Mouse (Mus musculus) spleen, adult 2 months (tissue): Measurements from ENCODE around the gene Gm4131. TPM values are rescaled to one million over a fixed set of nuclear protein-coding genes. Genes with fewer than 3 reads are reported as not detected.

ENCODE experiments used
- DNase-seq, 2 experiments: peaks; one replicate each; pipeline versions ENCODE4 v3.0.0 to v3.0.0-alpha.2; 2012 to 2021; ENCODE audit warnings: low spot score in 2 of 2, low read depth in 1 of 2
- H3K27ac ChIP-seq: fragments of 200-500 bp; 2 replicates; pipeline ENCODE4 v1.5.1; 2012; ENCODE audit warnings: low read length, inconsistent platforms; ENCODE audit not compliant: insufficient read depth
- H3K27me3 ChIP-seq: fragments of 200-500 bp; 2 replicates; pipeline ENCODE4 v1.6.1; 2012; ENCODE audit warnings: mild to moderate bottlenecking, moderate library complexity, low read length, inconsistent platforms; ENCODE audit not compliant: control insufficient read depth, insufficient read depth
- H3K36me3 ChIP-seq: fragments of 200-500 bp; 2 replicates; pipeline ENCODE4 v1.6.1; 2012; ENCODE audit warnings: mild to moderate bottlenecking, low read length, inconsistent platforms; ENCODE audit not compliant: control insufficient read depth, insufficient read depth
- H3K4me1 ChIP-seq: fragments of 200-500 bp; 2 replicates; pipeline ENCODE4 v1.6.1; 2011; ENCODE audit warnings: inconsistent platforms; ENCODE audit not compliant: control insufficient read depth, insufficient read depth, insufficient read length
- H3K4me3 ChIP-seq: fragments of 200-500 bp; 2 replicates; pipeline ENCODE4 v1.5.1; 2011; ENCODE audit warnings: mild to moderate bottlenecking, inconsistent platforms; ENCODE audit not compliant: insufficient read depth, insufficient read length; ENCODE audit errors: extremely low read depth
- CTCF ChIP-seq: fragments of 200-500 bp; IDR thresholded peaks from 2 replicates; pipeline ENCODE4 v1.5.1; 2011; ENCODE audit warnings: mild to moderate bottlenecking, inconsistent platforms; ENCODE audit not compliant: insufficient read depth, insufficient read length, insufficient replicate concordance; ENCODE audit errors: extremely low read depth
- POLR2A ChIP-seq: fragments of 200-500 bp; IDR thresholded peaks from 2 replicates; pipeline ENCODE4 v1.6.1; 2011; ENCODE audit warnings: low read depth, low read length, inconsistent platforms
- WGBS: fragments of 180-500 bp; shearing (Covaris S2); methylation state at CpG from one replicate; pipeline ENCODE4 v1.1.7; 2018; 5-methylcytosine and 5-hydroxymethylcytosine counted together
- polyA plus RNA-seq: library from polyadenylated mRNA; depleted of rRNA; stranded (reverse); fragments of >200 nt; gene quantifications from 2 replicates; pipeline ENCODE4 v1.2.3, GENCODE M21; 2012

Gene Gm4131
- polyA plus RNA-seq, 1 experiment = not detected

- 73% methylated on average over 1 of the region's 1 CpGs for whole genome bisulfite sequencing
- Histone ChIP-seq H3K36me3 (no peaks in the 10 kb centered on the region), H3K4me1 (peaks cover 2% of the 10 kb centered on the region; the same call in 1 of the 2 replicates), H3K27me3 (no peaks in the 10 kb centered on the region), H3K4me3 (no peak overlapping the region), H3K27ac (no peak overlapping the region)
- TF ChIP-seq CTCF (no peak), POLR2A (no peak)
- no peak for DNase-seq
Measured at GRCm38 (mm10) chr14:62442971-62443370, 123.8 kb downstream of the Gm4131 start.

DNA sequence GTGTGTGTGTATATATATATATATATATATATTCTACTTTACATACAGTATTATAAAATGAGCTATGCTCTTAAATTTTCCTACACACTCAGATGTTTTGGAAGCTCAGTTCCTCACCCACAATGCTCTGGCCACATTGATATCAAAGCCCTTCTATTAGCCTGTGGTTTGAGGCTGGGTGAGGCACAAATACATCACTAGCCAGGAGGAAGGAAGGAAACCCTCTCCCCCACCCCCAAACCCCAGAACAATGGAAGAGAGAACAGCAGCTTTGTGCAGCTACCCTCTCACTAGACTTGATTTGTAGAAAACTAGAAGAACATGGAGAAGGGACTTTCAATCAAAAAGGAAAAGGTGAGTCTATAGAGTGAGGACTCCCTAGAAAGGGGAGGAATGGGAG lies 126.7 kb downstream of the Gm4131 start:
- H3K4me1 ChIP-seq = peaks cover 2% of the 10 kb centered on the region; the same call in 1 of the 2 replicates
- no peaks in the 10 kb centered on the region for H3K27me3 ChIP-seq
- no peaks in the 10 kb centered on the region for H3K36me3 ChIP-seq
- no peak overlapping the region for H3K27ac ChIP-seq
- H3K4me3 ChIP-seq = no peak overlapping the region
- TF ChIP-seq CTCF = no peak
- no peak for TF ChIP-seq POLR2A
- DNase-seq = no peak

DNA sequence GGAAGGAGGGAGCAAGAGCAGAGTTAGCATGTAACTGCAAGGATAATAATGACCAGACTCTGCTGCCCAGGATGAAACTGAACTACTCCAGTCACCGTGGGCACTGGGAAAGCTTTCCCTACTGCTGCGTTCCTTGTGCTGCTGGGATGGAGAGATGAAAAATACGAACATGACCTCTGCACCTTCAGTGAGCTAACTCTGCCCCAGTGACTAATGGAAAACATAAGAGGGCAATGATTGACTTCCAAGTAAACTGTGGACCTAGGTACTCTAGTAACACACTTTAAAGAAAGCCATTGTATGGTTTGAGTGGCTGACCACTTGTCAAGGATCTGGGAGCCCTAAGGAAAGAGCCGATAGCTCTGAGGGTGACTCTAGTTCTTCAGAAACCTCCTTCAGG lies 128.5 kb downstream of the Gm4131 start:
- Histone ChIP-seq H3K4me3 (no peak overlapping the region), H3K27me3 (no peaks in the 10 kb centered on the region), H3K27ac (no peak overlapping the region), H3K36me3 (no peaks in the 10 kb centered on the region), H3K4me1 (peaks cover 2% of the 10 kb centered on the region; the same call in 1 of the 2 replicates)
- TF ChIP-seq POLR2A (no peak), CTCF (no peak)
- DNase-seq = no peak
- 92% methylated on average over 4 of the region's 4 CpGs for WGBS

DNA sequence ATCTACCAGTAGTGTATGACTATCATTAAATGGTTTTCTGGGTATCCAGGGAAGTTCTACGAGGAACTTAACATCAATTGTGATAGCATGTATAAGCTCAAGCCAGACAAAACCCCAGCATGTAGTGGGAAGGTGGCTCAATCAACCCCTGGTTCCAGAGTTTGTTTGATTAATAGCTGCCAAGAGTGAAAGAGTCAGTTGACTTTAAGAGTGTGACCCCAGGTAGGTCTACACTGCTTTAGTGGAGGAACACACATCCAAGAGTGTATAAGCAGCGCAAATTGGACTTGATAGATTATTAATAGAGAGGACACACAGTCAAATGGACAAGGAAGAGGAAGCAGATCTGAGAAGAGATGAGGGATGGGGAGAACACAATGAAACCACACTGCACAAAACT lies 128.9 kb downstream of the Gm4131 start:
- Histone ChIP-seq H3K36me3 (no peaks in the 10 kb centered on the region), H3K4me3 (no peak overlapping the region), H3K27me3 (no peaks in the 10 kb centered on the region), H3K4me1 (peaks cover 2% of the 10 kb centered on the region; the same call in 1 of the 2 replicates), H3K27ac (no peak overlapping the region)
- WGBS = 99% methylated on average over 2 of the region's 2 CpGs
- no peak for DNase-seq
- TF ChIP-seq POLR2A (no peak), CTCF (no peak)

- no peak for TF ChIP-seq POLR2A
- no peak for TF ChIP-seq CTCF
- no peak overlapping the region for H3K4me3 ChIP-seq
- no peaks in the 10 kb centered on the region for H3K36me3 ChIP-seq
- peak in 1 of 2 experiments; percentile 7 for DNase-seq
- no peak overlapping the region for H3K27ac ChIP-seq
- 14% methylated on average over 2 of the region's 2 CpGs for WGBS
- H3K4me1 ChIP-seq = 0 out of 2 replicates have a peak, but pooled peaks cover 3% of the 10 kb centered on the region
- H3K27me3 ChIP-seq = no peaks in the 10 kb centered on the region
Measured at GRCm38 (mm10) chr14:62425277-62425691, 141.4 kb downstream of the Gm4131 start.

GRCm38 (mm10) chr14:62422265-62422664 lies 144.5 kb downstream of the Gm4131 start:
- 90% methylated on average over 4 of the region's 4 CpGs for WGBS

GRCm38 (mm10) chr14:62417501-62417900 lies 149.2 kb downstream of the Gm4131 start:
- Histone ChIP-seq H3K27ac (no peak overlapping the region), H3K4me3 (no peak overlapping the region), H3K27me3 (no peaks in the 10 kb centered on the region), H3K4me1 (no peaks in the 10 kb centered on the region), H3K36me3 (no peaks in the 10 kb centered on the region)
- 87% methylated on average over 3 of the region's 3 CpGs for WGBS
- TF ChIP-seq POLR2A (no peak), CTCF (no peak)
- DNase-seq = no peak

More at GRCm38 (mm10) chr14:62422265-62422664, 144.5 kb downstream of the Gm4131 start:
- H3K4me3 ChIP-seq = no peak overlapping the region
- H3K27me3 ChIP-seq = no peaks in the 10 kb centered on the region
- H3K4me1 ChIP-seq = 0 out of 2 replicates have a peak, but pooled peaks cover 3% of the 10 kb centered on the region
- DNase-seq = no peak
- H3K36me3 ChIP-seq = no peaks in the 10 kb centered on the region
- TF ChIP-seq CTCF = no peak
- TF ChIP-seq POLR2A = no peak
- H3K27ac ChIP-seq = no peak overlapping the region
